Mouse (Mus musculus) heart, adult 2 months (tissue): Measurements from ENCODE around the gene Picalm. TPM values are rescaled to one million over a fixed set of nuclear protein-coding genes. Genes with fewer than 3 reads are reported as not detected.

Experiments used
- DNase-seq, 2 experiments: peaks; one replicate each; pipeline ENCODE4 v3.0.0; 2021
- H3K27ac ChIP-seq: fragments of 200-600 bp; 2 replicates; pipeline ENCODE4 v1.8.1; 2022
- H3K27me3 ChIP-seq: fragments of 200-500 bp; 2 replicates; pipeline ENCODE4 v1.6.1; 2012; ENCODE audit warnings: mild to moderate bottlenecking, low read length, inconsistent platforms, mixed read lengths; ENCODE audit not compliant: control insufficient read depth, insufficient read depth
- H3K36me3 ChIP-seq: fragments of 200-500 bp; 2 replicates; pipeline ENCODE4 v1.6.1; 2012; ENCODE audit warnings: low read length, inconsistent platforms; ENCODE audit not compliant: control insufficient read depth, insufficient read depth
- H3K4me1 ChIP-seq: fragments of 200-500 bp; 2 replicates; pipeline ENCODE4 v1.6.1; 2011; ENCODE audit warnings: low read length; ENCODE audit not compliant: control insufficient read depth, insufficient read depth
- H3K4me3 ChIP-seq: fragments of 200-600 bp; 2 replicates; pipeline ENCODE4 v1.8.1; 2022
- H3K79me2 ChIP-seq: fragments of 200-500 bp; replicated peaks from 2 replicates; pipeline ENCODE4 v1.6.1; 2012; ENCODE audit warnings: mild to moderate bottlenecking, inconsistent platforms, low read length, moderate library complexity, mixed read lengths; ENCODE audit not compliant: control insufficient read depth, insufficient read depth
- H3K9ac ChIP-seq: fragments of 200-500 bp; 2 replicates; pipeline ENCODE4 v1.6.1; 2012; ENCODE audit warnings: low read depth, mild to moderate bottlenecking, control low read depth, inconsistent platforms, low read length, mixed read lengths
- CTCF ChIP-seq: fragments of 200-600 bp; IDR thresholded peaks from 2 replicates; pipeline ENCODE4 v1.8.1; 2022; ENCODE audit warnings: antibody characterized with exemption, mild to moderate bottlenecking, moderate library complexity
- EP300 ChIP-seq: fragments of 200-500 bp; IDR thresholded peaks from 2 replicates; pipeline ENCODE4 v1.6.1; 2011; ENCODE audit warnings: low read depth, low read length, control low read depth; ENCODE audit not compliant: insufficient read depth
- POLR2A ChIP-seq: fragments of 200-500 bp; IDR thresholded peaks from 2 replicates; pipeline ENCODE4 v1.6.1; 2011; ENCODE audit warnings: mild to moderate bottlenecking, low read depth, low read length, control low read depth; ENCODE audit not compliant: insufficient read depth
- WGBS: fragments of 180-500 bp; shearing (Covaris S2); methylation state at CpG from one replicate; pipeline ENCODE4 v1.1.7; 2018; 5-methylcytosine and 5-hydroxymethylcytosine counted together
- intact Hi-C: fragments of 180-260 bp; cut with DNase I; formaldehyde crosslinking; loops from one replicate; pipeline ENCODE4 v1.15.1; 2025
- polyA plus RNA-seq: library from polyadenylated mRNA; depleted of rRNA; stranded (reverse); fragments of >200 nt; gene quantifications from 2 replicates; pipeline ENCODE4 v1.2.3, GENCODE M21; 2012
- total RNA-seq, 2 experiments: library from RNA; stranded (reverse); gene quantifications; 2 replicates each; pipeline ENCODE4 v1.2.3; 2021

Gene Picalm
- total and polyA plus RNA-seq, 3 experiments, result 60.1 to 128 (median 99.4) TPM

- Histone ChIP-seq H3K27ac (peak overlapping the region; percentile 99), H3K36me3 (peaks cover 17% of the 10 kb centered on the region), H3K4me1 (peaks cover 9% of the 10 kb centered on the region), H3K4me3 (peak overlapping the region; percentile 65), H3K27me3 (no peaks in the 10 kb centered on the region), H3K79me2 (peaks cover 7% of the 10 kb centered on the region), H3K9ac (peak overlapping the region; percentile 91)
- DNase-seq, result peak; percentile 43 to 72
- TF ChIP-seq EP300, result peak; percentile 74; the same call in 1 of the 2 replicates
- no peak for TF ChIP-seq CTCF
- peak; percentile 72; the same call in 1 of the 2 replicates for TF ChIP-seq POLR2A
- intact Hi-C loops, result loop anchor here (1.0 kb wide), 1 partner anchor 106 kb away; no protein-coding TSS in a partner anchor
- WGBS, result under 1% methylated on average over 12 of the region's 12 CpGs
Observed at GRCm38 (mm10) chr7:90129271-90129731, 712 bp upstream of the Picalm start.

GRCm38 (mm10) chr7:90130501-90131375, 725 bp downstream of the Picalm start:
- no peak for DNase-seq
- WGBS, result under 1% methylated on average over 38 of the region's 39 CpGs
- no peak for TF ChIP-seq CTCF
- TF ChIP-seq EP300, result no peak
- TF ChIP-seq POLR2A, result 0 out of 2 replicates have a peak, but pooled peaks have one; percentile 7
- H3K36me3 ChIP-seq, result peaks cover 24% of the 10 kb centered on the region
- peak overlapping the region; percentile 92 for H3K9ac ChIP-seq
- peaks cover 8% of the 10 kb centered on the region for H3K79me2 ChIP-seq
- intact Hi-C loops, result loop anchor here (1.0 to 2.0 kb wide), 2 partner anchors 16 to 100 kb away; no protein-coding TSS in a partner anchor
- H3K27ac ChIP-seq, result peak overlapping the region; percentile 99
- H3K27me3 ChIP-seq, result no peaks in the 10 kb centered on the region
- H3K4me3 ChIP-seq, result peak overlapping the region; percentile 93
- peaks cover 8% of the 10 kb centered on the region for H3K4me1 ChIP-seq

GRCm38 (mm10) chr7:90131376-90131651, 1.3 kb downstream of the Picalm start:
- Histone ChIP-seq H3K4me3 (peak overlapping the region; percentile 93), H3K27ac (peak overlapping the region; percentile 99), H3K27me3 (no peaks in the 10 kb centered on the region), H3K9ac (peak overlapping the region; percentile 92; the same call in 1 of the 2 replicates), H3K36me3 (peaks cover 28% of the 10 kb centered on the region), H3K79me2 (peaks cover 8% of the 10 kb centered on the region), H3K4me1 (peaks cover 9% of the 10 kb centered on the region)
- TF ChIP-seq CTCF (no peak), POLR2A (no peak), EP300 (no peak)
- intact Hi-C loops, result loop anchor here (2.0 kb wide), 1 partner anchor 15 kb away; no protein-coding TSS in a partner anchor
- 0% methylated on average over 2 of the region's 2 CpGs for WGBS
- DNase-seq, result no peak

- Histone ChIP-seq H3K9ac (peak overlapping the region; percentile 92), H3K27me3 (no peaks in the 10 kb centered on the region), H3K4me3 (peak overlapping the region; percentile 93), H3K4me1 (peaks cover 11% of the 10 kb centered on the region), H3K79me2 (peaks cover 8% of the 10 kb centered on the region), H3K36me3 (peaks cover 33% of the 10 kb centered on the region), H3K27ac (peak overlapping the region; percentile 99)
- intact Hi-C loops, result loop anchor here (2.0 kb wide), 1 partner anchor 15 kb away; no protein-coding TSS in a partner anchor
- TF ChIP-seq CTCF (no peak), POLR2A (peak; percentile 36; the same call in 1 of the 2 replicates), EP300 (no peak)
- WGBS, result 1% methylated on average over 7 of the region's 7 CpGs
- DNase-seq, result peak in 1 of 2 experiments; percentile 21
Observed at GRCm38 (mm10) chr7:90131831-90132241, 1.8 kb downstream of the Picalm start.

- intact Hi-C loops, result no loop called here
Observed at GRCm38 (mm10) chr7:90132322-90132721, 2.3 kb downstream of the Picalm start.

GRCm38 (mm10) chr7:90136736-90137135, 6.7 kb downstream of the Picalm start:
- Histone ChIP-seq H3K79me2 (peaks cover 5% of the 10 kb centered on the region), H3K4me3 (no peak overlapping the region), H3K27ac (no peak overlapping the region), H3K27me3 (no peaks in the 10 kb centered on the region), H3K4me1 (peaks cover 8% of the 10 kb centered on the region), H3K9ac (no peak overlapping the region), H3K36me3 (peaks cover 53% of the 10 kb centered on the region)
- TF ChIP-seq EP300, result no peak
- TF ChIP-seq CTCF, result no peak
- no peak for TF ChIP-seq POLR2A
- no peak for DNase-seq
- intact Hi-C loops, result no loop called here
- WGBS, result 80% methylated on average over 3 of the region's 3 CpGs

More at GRCm38 (mm10) chr7:90132322-90132721, 2.3 kb downstream of the Picalm start:
- TF ChIP-seq EP300, result no peak
- TF ChIP-seq POLR2A, result no peak
- no peak for TF ChIP-seq CTCF
- 4% methylated on average over 3 of the region's 3 CpGs for WGBS
- Histone ChIP-seq H3K9ac (peak overlapping the region; percentile 92), H3K4me1 (peaks cover 11% of the 10 kb centered on the region), H3K79me2 (peaks cover 8% of the 10 kb centered on the region), H3K36me3 (peaks cover 33% of the 10 kb centered on the region), H3K27ac (peak overlapping the region; percentile 99), H3K27me3 (no peaks in the 10 kb centered on the region), H3K4me3 (peak overlapping the region; percentile 93)
- DNase-seq, result no peak
